Mouse (Mus musculus) forebrain, embryonic 10.5 days (tissue): ENCODE measurements at regions not wholly inside any gene's neighbourhood (a gene's known extent, or its start where the extent isn't known, plus 50 kb on each side); places are given as distances from the start of the nearest gene placed in this dataset.

Experiments
- DNase-seq: peaks from one replicate; pipeline ENCODE4 v3.0.0-alpha.2; 2017; ENCODE audit warnings: low spot score; ENCODE audit errors: extremely low spot score
- H3K27ac ChIP-seq: fragments of 300-500 bp; sonication (generic); 2 replicates; pipeline ENCODE4 v1.5.1; 2016; ENCODE audit warnings: mild to moderate bottlenecking
- H3K27me3 ChIP-seq: fragments of 300-500 bp; sonication (generic); 2 replicates; pipeline ENCODE4 v1.6.1; 2016; ENCODE audit warnings: mild to moderate bottlenecking; ENCODE audit not compliant: poor library complexity, severe bottlenecking
- H3K36me3 ChIP-seq: fragments of 300-500 bp; sonication (generic); replicated peaks from 2 replicates; pipeline ENCODE4 v1.6.1; 2016; ENCODE audit warnings: mild to moderate bottlenecking, moderate library complexity
- H3K4me1 ChIP-seq: fragments of 300-500 bp; sonication (generic); 2 replicates; pipeline ENCODE4 v1.6.1; 2016
- H3K4me3 ChIP-seq: fragments of 300-500 bp; sonication (generic); 2 replicates; pipeline ENCODE4 v1.5.1; 2016; ENCODE audit warnings: mild to moderate bottlenecking, moderate library complexity
- H3K9me3 ChIP-seq: fragments of 300-500 bp; sonication (generic); 2 replicates; pipeline ENCODE4 v1.6.1; 2016; ENCODE audit warnings: mild to moderate bottlenecking, moderate library complexity
- WGBS: fragments of 180-500 bp; shearing (Covaris S2); methylation state at CpG from one replicate; pipeline ENCODE4 v1.1.7; 2016; 5-methylcytosine and 5-hydroxymethylcytosine counted together

GRCm38 (mm10) chr3:15139550-15139949 is 192.6 kb downstream of the Gm9733 start:
- no peak for DNase-seq
- H3K27ac ChIP-seq = no peak overlapping the region
- no peaks in the 10 kb centered on the region for H3K9me3 ChIP-seq
- no peak overlapping the region for H3K4me3 ChIP-seq
- no peaks in the 10 kb centered on the region for H3K36me3 ChIP-seq
- WGBS = 91% methylated on average over 1 of the region's 1 CpGs
- H3K4me1 ChIP-seq = no peaks in the 10 kb centered on the region
- H3K27me3 ChIP-seq = no peaks in the 10 kb centered on the region

- H3K27me3 ChIP-seq = no peaks in the 10 kb centered on the region
- H3K9me3 ChIP-seq = no peaks in the 10 kb centered on the region
- no peak for DNase-seq
- H3K36me3 ChIP-seq = no peaks in the 10 kb centered on the region
- no peak overlapping the region for H3K27ac ChIP-seq
- no peak overlapping the region for H3K4me3 ChIP-seq
- 96% methylated on average over 1 of the region's 1 CpGs for WGBS
- H3K4me1 ChIP-seq = no peaks in the 10 kb centered on the region
Measured at GRCm38 (mm10) chr3:15153710-15154109, 178.4 kb downstream of the Gm9733 start.

- Histone ChIP-seq H3K4me3 (no peak overlapping the region), H3K36me3 (no peaks in the 10 kb centered on the region), H3K27me3 (no peaks in the 10 kb centered on the region), H3K27ac (no peak overlapping the region), H3K9me3 (no peaks in the 10 kb centered on the region), H3K4me1 (no peaks in the 10 kb centered on the region)
- 96% methylated on average over 3 of the region's 3 CpGs for WGBS
- no peak for DNase-seq
Measured at GRCm38 (mm10) chr3:15154153-15154552, 177.9 kb downstream of the Gm9733 start.

- Histone ChIP-seq H3K27me3 (no peaks in the 10 kb centered on the region), H3K4me1 (no peaks in the 10 kb centered on the region), H3K9me3 (no peaks in the 10 kb centered on the region), H3K27ac (no peak overlapping the region), H3K4me3 (no peak overlapping the region), H3K36me3 (no peaks in the 10 kb centered on the region)
- 75% methylated on average over 4 of the region's 4 CpGs for WGBS
- DNase-seq = no peak
Measured at GRCm38 (mm10) chr3:15156681-15157080, 175.4 kb downstream of the Gm9733 start.

GRCm38 (mm10) chr3:15157842-15158241 is 174.3 kb downstream of the Gm9733 start:
- DNase-seq = no peak
- WGBS = 90% methylated on average over 1 of the region's 1 CpGs

GRCm38 (mm10) chr3:15158926-15159325 is 173.2 kb downstream of the Gm9733 start:
- no peak for DNase-seq
- WGBS = 96% methylated on average over 8 of the region's 8 CpGs
- Histone ChIP-seq H3K36me3 (no peaks in the 10 kb centered on the region), H3K4me1 (no peaks in the 10 kb centered on the region), H3K4me3 (no peak overlapping the region), H3K27ac (no peak overlapping the region), H3K27me3 (no peaks in the 10 kb centered on the region), H3K9me3 (no peaks in the 10 kb centered on the region)

More at GRCm38 (mm10) chr3:15157842-15158241, 174.3 kb downstream of the Gm9733 start:
- Histone ChIP-seq H3K36me3 (no peaks in the 10 kb centered on the region), H3K27ac (no peak overlapping the region), H3K4me3 (no peak overlapping the region), H3K4me1 (no peaks in the 10 kb centered on the region), H3K27me3 (no peaks in the 10 kb centered on the region), H3K9me3 (no peaks in the 10 kb centered on the region)

- no peaks in the 10 kb centered on the region for H3K4me1 ChIP-seq
- no peaks in the 10 kb centered on the region for H3K27me3 ChIP-seq
- H3K4me3 ChIP-seq = no peak overlapping the region
- DNase-seq = no peak
- H3K9me3 ChIP-seq = no peaks in the 10 kb centered on the region
- WGBS = 92% methylated on average over 8 of the region's 8 CpGs
- H3K27ac ChIP-seq = no peak overlapping the region
- H3K36me3 ChIP-seq = no peaks in the 10 kb centered on the region
Measured at GRCm38 (mm10) chr3:15159965-15160714, 172.0 kb downstream of the Gm9733 start.

- H3K4me3 ChIP-seq = no peak overlapping the region
- H3K27ac ChIP-seq = no peak overlapping the region
- no peaks in the 10 kb centered on the region for H3K36me3 ChIP-seq
- H3K27me3 ChIP-seq = no peaks in the 10 kb centered on the region
- H3K4me1 ChIP-seq = peaks cover 7% of the 10 kb centered on the region; the same call in 1 of the 2 replicates
- WGBS = 86% methylated on average over 2 of the region's 2 CpGs
- no peaks in the 10 kb centered on the region for H3K9me3 ChIP-seq
- DNase-seq = no peak
Measured at GRCm38 (mm10) chr3:15175811-15176210, 156.3 kb downstream of the Gm9733 start.

- Histone ChIP-seq H3K27ac (no peak overlapping the region), H3K4me3 (no peak overlapping the region), H3K27me3 (no peaks in the 10 kb centered on the region), H3K4me1 (peaks cover 3% of the 10 kb centered on the region; the same call in 1 of the 2 replicates), H3K36me3 (no peaks in the 10 kb centered on the region), H3K9me3 (no peaks in the 10 kb centered on the region)
- 88% methylated on average over 6 of the region's 6 CpGs for WGBS
- DNase-seq = no peak
Measured at GRCm38 (mm10) chr3:15179079-15179812, 152.9 kb downstream of the Gm9733 start.

GRCm38 (mm10) chr3:15181111-15181510 is 151.0 kb downstream of the Gm9733 start:
- Histone ChIP-seq H3K27ac (no peak overlapping the region), H3K4me1 (no peaks in the 10 kb centered on the region), H3K36me3 (no peaks in the 10 kb centered on the region), H3K4me3 (no peak overlapping the region), H3K27me3 (no peaks in the 10 kb centered on the region), H3K9me3 (no peaks in the 10 kb centered on the region)
- no peak for DNase-seq
- 93% methylated on average over 5 of the region's 5 CpGs for WGBS

- Histone ChIP-seq H3K36me3 (no peaks in the 10 kb centered on the region), H3K9me3 (no peaks in the 10 kb centered on the region), H3K27ac (no peak overlapping the region), H3K4me3 (no peak overlapping the region), H3K4me1 (no peaks in the 10 kb centered on the region), H3K27me3 (no peaks in the 10 kb centered on the region)
- DNase-seq = no peak
- WGBS = 89% methylated on average over 3 of the region's 3 CpGs
Measured at GRCm38 (mm10) chr3:15186731-15187130, 145.4 kb downstream of the Gm9733 start.

GRCm38 (mm10) chr3:15194362-15194761 is 137.7 kb downstream of the Gm9733 start:
- Histone ChIP-seq H3K4me3 (no peak overlapping the region), H3K4me1 (peaks cover 13% of the 10 kb centered on the region), H3K27ac (no peak overlapping the region), H3K27me3 (no peaks in the 10 kb centered on the region), H3K36me3 (no peaks in the 10 kb centered on the region), H3K9me3 (no peaks in the 10 kb centered on the region)
- WGBS = 13% methylated on average over 7 of the region's 7 CpGs
- DNase-seq = peak; percentile 71

- no peak overlapping the region for H3K27ac ChIP-seq
- no peaks in the 10 kb centered on the region for H3K9me3 ChIP-seq
- no peak for DNase-seq
- 75% methylated on average over 1 of the region's 1 CpGs for WGBS
- peaks cover 19% of the 10 kb centered on the region for H3K4me1 ChIP-seq
- no peaks in the 10 kb centered on the region for H3K27me3 ChIP-seq
- no peaks in the 10 kb centered on the region for H3K36me3 ChIP-seq
- no peak overlapping the region for H3K4me3 ChIP-seq
Measured at GRCm38 (mm10) chr3:15196101-15196500, 136.0 kb downstream of the Gm9733 start.
